Mouse (Mus musculus) left cerebral cortex, adult 2 months (tissue): ENCODE results near the gene Trappc5. TPM values are rescaled to one million over a fixed set of nuclear protein-coding genes. Genes with fewer than 3 reads are reported as not detected.

Experiments used
- DNase-seq, 2 experiments: peaks; one replicate each; pipeline ENCODE4 v3.0.0; 2021 to 2022; ENCODE audit warnings: low spot score in 2 of 2, mixed read lengths in 1 of 2; ENCODE audit errors: extremely low spot score in 1 of 2
- H3K27ac ChIP-seq: fragments of 200-600 bp; 2 replicates; pipeline ENCODE4 v1.8.1; 2022
- H3K4me3 ChIP-seq: fragments of 200-600 bp; 2 replicates; pipeline ENCODE4 v1.8.1; 2022
- CTCF ChIP-seq: fragments of 200-600 bp; IDR thresholded peaks from 2 replicates; pipeline ENCODE4 v1.8.1; 2022; ENCODE audit warnings: antibody characterized with exemption, mild to moderate bottlenecking, moderate library complexity
- intact Hi-C: fragments of 180-260 bp; cut with DNase I; formaldehyde crosslinking; loops from one replicate; pipeline ENCODE4 v1.15.1; 2025
- total RNA-seq, 2 experiments: library from RNA; stranded (reverse); gene quantifications; 2 replicates each; pipeline ENCODE4 v1.2.3; 2021

The Trappc5 gene
- total RNA-seq, 2 experiments from 2014 or later = 26.4 to 27.2 TPM

GRCm38 (mm10) chr8:3711646-3712045, 35.5 kb downstream of the Trappc5 start:
- no peak overlapping the region for H3K4me3 ChIP-seq
- no peak overlapping the region for H3K27ac ChIP-seq
- intact Hi-C loops = no loop called here
- no peak for TF ChIP-seq CTCF
- no peak for DNase-seq

GRCm38 (mm10) chr8:3717321-3717954, 41.3 kb downstream of the Trappc5 start:
- Histone ChIP-seq H3K27ac (no peak overlapping the region), H3K4me3 (no peak overlapping the region)
- DNase-seq = no peak
- intact Hi-C loops = loop anchor here (5.0 kb wide), 1 partner anchor 240 kb away; no protein-coding TSS in a partner anchor
- no peak for TF ChIP-seq CTCF

GRCm38 (mm10) chr8:3718559-3718958, 42.5 kb downstream of the Trappc5 start:
- no peak overlapping the region for H3K27ac ChIP-seq
- intact Hi-C loops = loop anchor here (5.0 kb wide), 1 partner anchor 239 kb away; no protein-coding TSS in a partner anchor
- peak; percentile 56 to 73 for DNase-seq
- peak; percentile 87 for TF ChIP-seq CTCF
- no peak overlapping the region for H3K4me3 ChIP-seq

- DNase-seq = no peak
- intact Hi-C loops = no loop called here
- no peak for TF ChIP-seq CTCF
- Histone ChIP-seq H3K4me3 (no peak within 1 kb of the TSS), H3K27ac (no peak within 1 kb of the TSS)
Measured at GRCm38 (mm10) chr8:3720551-3720950, 44.5 kb downstream of the Trappc5 start, which contains the start of gene Clec4g. Gene Clec4g (minus strand): TSS chr8:3720651.

- TF ChIP-seq CTCF = no peak
- Histone ChIP-seq H3K4me3 (no peak overlapping the region), H3K27ac (no peak overlapping the region)
- no peak for DNase-seq
- intact Hi-C loops = no loop called here
Measured at GRCm38 (mm10) chr8:3721041-3721440, 44.9 kb downstream of the Trappc5 start.

Other genes starting within 250 kb of the Trappc5 start
- under 1 TPM; 0.84 to 0.88 TPM for gene Pex11g, start 208.6 kb upstream of the Trappc5 start, total RNA-seq
- under 1 TPM in 1 of 2 experiments, not detected in 1; 0.23 TPM for gene Tex45, start 205.4 kb upstream of the Trappc5 start, total RNA-seq
- 10 to 100 TPM; 32.4 to 34.8 TPM for gene Zfp358, start 183.2 kb upstream of the Trappc5 start, total RNA-seq
- 10 to 100 TPM; 90.6 to 96.1 TPM for gene Mcoln1, start 175.8 kb upstream of the Trappc5 start, total RNA-seq
- gene Pnpla6, start 160.9 kb upstream of the Trappc5 start, total RNA-seq = 10 to 100 TPM; 76.5 to 86.0 TPM
- not detected for gene C330021F23Rik, start 108.3 kb upstream of the Trappc5 start, total RNA-seq
- 10 to 100 TPM; 33.6 to 35.4 TPM for gene Camsap3, start 89.0 kb upstream of the Trappc5 start, total RNA-seq
- gene Xab2, start 55.0 kb upstream of the Trappc5 start, total RNA-seq = 10 to 100 TPM; 37.3 to 38.4 TPM
- 10 to 100 TPM; 72.8 to 84.1 TPM for gene Pet100, start 54.8 kb upstream of the Trappc5 start, total RNA-seq
- not detected for gene Pcp2, start 50.8 kb upstream of the Trappc5 start, total RNA-seq
- gene Stxbp2, start 45.3 kb upstream of the Trappc5 start, total RNA-seq = 10 to 100 TPM; 50.7 to 65.6 TPM
- gene Retn, start 20.5 kb upstream of the Trappc5 start, total RNA-seq = 1 to 10 TPM in 1 of 2 experiments, under 1 TPM in 1; 0.79 to 1.2 TPM
- under 1 TPM; 0.23 to 0.37 TPM for gene Mcemp1, start 10.5 kb upstream of the Trappc5 start, total RNA-seq
- 10 to 100 TPM; 10.8 to 14.2 TPM for gene Fcor, start 3.9 kb upstream of the Trappc5 start, total RNA-seq
- not detected for gene Fcer2a, start 17.9 kb downstream of the Trappc5 start, total RNA-seq
- gene Clec4g, start 44.4 kb downstream of the Trappc5 start, total RNA-seq = not detected
- 1 to 10 TPM in 1 of 2 experiments, under 1 TPM in 1; 0.54 to 1.5 TPM for gene Cd209a, start 72.7 kb downstream of the Trappc5 start, total RNA-seq
- not detected for gene Cd209e, start 178.0 kb downstream of the Trappc5 start, total RNA-seq
- gene Cd209d, start 202.3 kb downstream of the Trappc5 start, total RNA-seq = not detected